Mouse (Mus musculus): ENCODE measurements around the gene Mrpl53. TPM values are rescaled to one million over a fixed set of nuclear protein-coding genes. Genes with fewer than 3 reads are reported as not detected.

The Mrpl53 gene
- polyA plus RNA-seq, 1 experiment from 2014 or later, result 166 TPM

- H3K9me3 ChIP-seq (replicated peaks; ENCODE audit: low read length), result no peaks in the 10 kb centered on the region
- H3K4me2 ChIP-seq (ENCODE audit: low read length), result no peak overlapping the region
- no peak overlapping the region for H3K27ac ChIP-seq
- ATAC-seq (replicated peaks; ENCODE audit: low FRiP score, low read depth) (no peak), DNase-seq (ENCODE audit: low spot score) (no peak)
- H3K4me3 ChIP-seq (replicated peaks; ENCODE audit: low read depth, low read length), result no peak overlapping the region
- H3K36me3 ChIP-seq (ENCODE audit: insufficient read depth, low read length), result 0 out of 2 replicates have a peak, but pooled peaks cover 4% of the 10 kb centered on the region
- no peak overlapping the region for H3K9ac ChIP-seq (ENCODE audit: low read depth, low read length)
- WGBS, result 98% methylated on average over 8 of the region's 8 CpGs
- no peaks in the 10 kb centered on the region for H3K27me3 ChIP-seq (ENCODE audit: insufficient read depth, low read length)
- H3K4me1 ChIP-seq (replicated peaks; ENCODE audit: insufficient read depth, low read length), result peaks cover 35% of the 10 kb centered on the region
- no peak for TF ChIP-seq CTCF (IDR thresholded peaks at IDR 0.05; ENCODE audit: low read depth)
These were observed 31.2 kb downstream of the Mrpl53 start for GRCm38 (mm10) chr6:83140044-83140443.

- H3K36me3 ChIP-seq (ENCODE audit: insufficient read depth, low read length), result 0 out of 2 replicates have a peak, but pooled peaks cover 4% of the 10 kb centered on the region
- peak overlapping the region; percentile 63 for H3K4me2 ChIP-seq (ENCODE audit: low read length)
- H3K9ac ChIP-seq (ENCODE audit: low read depth, low read length), result peak overlapping the region; percentile 57
- peaks cover 23% of the 10 kb centered on the region for H3K4me1 ChIP-seq (replicated peaks; ENCODE audit: insufficient read depth, low read length)
- ATAC-seq (replicated peaks; ENCODE audit: low FRiP score, low read depth), result no peak
- no peaks in the 10 kb centered on the region for H3K27me3 ChIP-seq (ENCODE audit: insufficient read depth, low read length)
- 0 out of 2 replicates have a peak overlapping the region, but pooled peaks have one; percentile 36 for H3K27ac ChIP-seq
- TF ChIP-seq CTCF (IDR thresholded peaks at IDR 0.05; ENCODE audit: low read depth), result no peak
- no peak overlapping the region for H3K4me3 ChIP-seq (replicated peaks; ENCODE audit: low read depth, low read length)
- 39% methylated on average over 4 of the region's 4 CpGs for WGBS
- no peaks in the 10 kb centered on the region for H3K9me3 ChIP-seq (replicated peaks; ENCODE audit: low read length)
- no peak for DNase-seq (ENCODE audit: low spot score)
These were observed 32.8 kb downstream of the Mrpl53 start for GRCm38 (mm10) chr6:83141636-83142035.

- Histone ChIP-seq H3K4me2 (ENCODE audit: low read length) (peak overlapping the region; percentile 63), H3K9ac (ENCODE audit: low read depth, low read length) (peak overlapping the region; percentile 57), H3K27ac (0 out of 2 replicates have a peak overlapping the region, but pooled peaks have one; percentile 36), H3K4me1 (replicated peaks; ENCODE audit: insufficient read depth, low read length) (peaks cover 23% of the 10 kb centered on the region), H3K9me3 (replicated peaks; ENCODE audit: low read length) (no peaks in the 10 kb centered on the region), H3K36me3 (ENCODE audit: insufficient read depth, low read length) (0 out of 2 replicates have a peak, but pooled peaks cover 4% of the 10 kb centered on the region), H3K27me3 (ENCODE audit: insufficient read depth, low read length) (no peaks in the 10 kb centered on the region), H3K4me3 (replicated peaks; ENCODE audit: low read depth, low read length) (peak overlapping the region; percentile 14; the same call in 1 of the 2 replicates)
- 6% methylated on average over 41 of the region's 41 CpGs for WGBS
- no peak for TF ChIP-seq CTCF (IDR thresholded peaks at IDR 0.05; ENCODE audit: low read depth)
- no peak for DNase-seq (ENCODE audit: low spot score)
- no peak for ATAC-seq (replicated peaks; ENCODE audit: low FRiP score, low read depth)
These were observed 33.4 kb downstream of the Mrpl53 start for GRCm38 (mm10) chr6:83142211-83142731.

- no peak for DNase-seq (ENCODE audit: low spot score)
- H3K36me3 ChIP-seq (ENCODE audit: insufficient read depth, low read length), result 0 out of 2 replicates have a peak, but pooled peaks cover 4% of the 10 kb centered on the region
- no peaks in the 10 kb centered on the region for H3K27me3 ChIP-seq (ENCODE audit: insufficient read depth, low read length)
- TF ChIP-seq CTCF (IDR thresholded peaks at IDR 0.05; ENCODE audit: low read depth), result no peak
- no peaks in the 10 kb centered on the region for H3K9me3 ChIP-seq (replicated peaks; ENCODE audit: low read length)
- WGBS, result 60% methylated on average over 11 of the region's 11 CpGs
- ATAC-seq (replicated peaks; ENCODE audit: low FRiP score, low read depth), result no peak
- H3K9ac ChIP-seq (ENCODE audit: low read depth, low read length), result no peak overlapping the region
- no peak overlapping the region for H3K4me2 ChIP-seq (ENCODE audit: low read length)
- no peak overlapping the region for H3K27ac ChIP-seq
- H3K4me3 ChIP-seq (replicated peaks; ENCODE audit: low read depth, low read length), result no peak overlapping the region
- peaks cover 21% of the 10 kb centered on the region for H3K4me1 ChIP-seq (replicated peaks; ENCODE audit: insufficient read depth, low read length)
These were observed 34.0 kb downstream of the Mrpl53 start for GRCm38 (mm10) chr6:83142886-83143285.

GRCm38 (mm10) chr6:83145209-83145608 is 36.4 kb downstream of the Mrpl53 start:
- DNase-seq (ENCODE audit: low spot score) (no peak), ATAC-seq (replicated peaks; ENCODE audit: low FRiP score, low read depth) (no peak)
- no peak for TF ChIP-seq CTCF (IDR thresholded peaks at IDR 0.05; ENCODE audit: low read depth)
- Histone ChIP-seq H3K9ac (ENCODE audit: low read depth, low read length) (no peak overlapping the region), H3K4me3 (replicated peaks; ENCODE audit: low read depth, low read length) (no peak overlapping the region), H3K36me3 (ENCODE audit: insufficient read depth, low read length) (peaks cover 5% of the 10 kb centered on the region; the same call in 1 of the 2 replicates), H3K27ac (no peak overlapping the region), H3K4me1 (replicated peaks; ENCODE audit: insufficient read depth, low read length) (peaks cover 13% of the 10 kb centered on the region; the same call in 1 of the 2 replicates), H3K9me3 (replicated peaks; ENCODE audit: low read length) (no peaks in the 10 kb centered on the region), H3K4me2 (ENCODE audit: low read length) (no peak overlapping the region), H3K27me3 (ENCODE audit: insufficient read depth, low read length) (no peaks in the 10 kb centered on the region)
- 67% methylated on average over 2 of the region's 2 CpGs for WGBS

GRCm38 (mm10) chr6:83145805-83146204 is 37.0 kb downstream of the Mrpl53 start:
- no peak for DNase-seq (ENCODE audit: low spot score)
- WGBS, result 69% methylated on average over 9 of the region's 9 CpGs
- peaks cover 10% of the 10 kb centered on the region; the same call in 1 of the 2 replicates for H3K36me3 ChIP-seq (ENCODE audit: insufficient read depth, low read length)
- no peak overlapping the region for H3K4me2 ChIP-seq (ENCODE audit: low read length)
- H3K4me1 ChIP-seq (replicated peaks; ENCODE audit: insufficient read depth, low read length), result peaks cover 13% of the 10 kb centered on the region; the same call in 1 of the 2 replicates
- no peak overlapping the region for H3K9ac ChIP-seq (ENCODE audit: low read depth, low read length)
- H3K9me3 ChIP-seq (replicated peaks; ENCODE audit: low read length), result no peaks in the 10 kb centered on the region
- no peak overlapping the region for H3K4me3 ChIP-seq (replicated peaks; ENCODE audit: low read depth, low read length)
- no peaks in the 10 kb centered on the region for H3K27me3 ChIP-seq (ENCODE audit: insufficient read depth, low read length)
- no peak for TF ChIP-seq CTCF (IDR thresholded peaks at IDR 0.05; ENCODE audit: low read depth)
- no peak overlapping the region for H3K27ac ChIP-seq
- no peak for ATAC-seq (replicated peaks; ENCODE audit: low FRiP score, low read depth)

All from kidney, postnatal 0 days (tissue).